Mouse (Mus musculus) left cerebral cortex, postnatal 10 days (tissue): ENCODE measurements at regions not wholly inside any gene's neighbourhood (a gene's known extent, or its start where the extent isn't known, plus 50 kb on each side); places are given as distances from the start of the nearest gene placed in this dataset.

ENCODE experiments used
- DNase-seq, 2 experiments: peaks; one replicate each; pipeline ENCODE4 v3.0.0; 2021 to 2022; ENCODE audit warnings: low spot score in 2 of 2, mixed read lengths in 1 of 2; ENCODE audit errors: extremely low spot score in 1 of 2
- intact Hi-C: fragments of 180-260 bp; cut with DNase I; formaldehyde crosslinking; loops from one replicate; pipeline ENCODE4 v1.15.1; 2025

GRCm38 (mm10) chr3:17772886-17773285, 175.3 kb upstream of the Cypt12 start:
- intact Hi-C loops: no loop called here

GRCm38 (mm10) chr3:17779152-17779551, 169.1 kb upstream of the Cypt12 start:
- intact Hi-C loops: no loop called here
- DNase-seq: no peak

More at GRCm38 (mm10) chr3:17772886-17773285, 175.3 kb upstream of the Cypt12 start:
- DNase-seq: no peak

GRCm38 (mm10) chr3:17784076-17784475, 164.1 kb upstream of the Cypt12 start:
- intact Hi-C loops: no loop called here
- no peak for DNase-seq

GRCm38 (mm10) chr3:17784587-17784986, 163.6 kb upstream of the Cypt12 start:
- intact Hi-C loops: no loop called here
- DNase-seq: no peak

GRCm38 (mm10) chr3:17785106-17786022, 162.8 kb upstream of the Cypt12 start:
- DNase-seq: no peak
- intact Hi-C loops: loop anchor here (2.0 to 5.0 kb wide), 3 partner anchors 163 to 967 kb away; no protein-coding TSS in a partner anchor

GRCm38 (mm10) chr3:17786023-17786720, 162.0 kb upstream of the Cypt12 start:
- intact Hi-C loops: loop anchor here (2.0 to 5.0 kb wide), 3 partner anchors 164 to 967 kb away; no protein-coding TSS in a partner anchor

GRCm38 (mm10) chr3:17786721-17787442, 161.3 kb upstream of the Cypt12 start:
- peak in 1 of 2 experiments; percentile 68 for DNase-seq

More at GRCm38 (mm10) chr3:17786023-17786720, 162.0 kb upstream of the Cypt12 start:
- DNase-seq: peak in 1 of 2 experiments; percentile 63

GRCm38 (mm10) chr3:17787443-17788333, 160.5 kb upstream of the Cypt12 start:
- no peak for DNase-seq
- intact Hi-C loops: loop anchor here (2.0 to 5.0 kb wide), 3 partner anchors 165 to 969 kb away; no protein-coding TSS in a partner anchor

More at GRCm38 (mm10) chr3:17786721-17787442, 161.3 kb upstream of the Cypt12 start:
- intact Hi-C loops: loop anchor here (2.0 to 5.0 kb wide), 3 partner anchors 165 to 968 kb away; no protein-coding TSS in a partner anchor

GRCm38 (mm10) chr3:17788334-17788720, 159.9 kb upstream of the Cypt12 start:
- intact Hi-C loops: loop anchor here (5.0 kb wide), 1 partner anchor 166 kb away; no protein-coding TSS in a partner anchor
- DNase-seq: no peak

- intact Hi-C loops: loop anchor here (5.0 kb wide), 1 partner anchor 167 kb away; no protein-coding TSS in a partner anchor
- no peak for DNase-seq
These were observed 159.4 kb upstream of the Cypt12 start for GRCm38 (mm10) chr3:17788778-17789299.

GRCm38 (mm10) chr3:17789454-17790196, 158.6 kb upstream of the Cypt12 start:
- DNase-seq: peak in 1 of 2 experiments; percentile 45
- intact Hi-C loops: loop anchor here (2.0 to 5.0 kb wide), 2 partner anchors 167 to 851 kb away; no protein-coding TSS in a partner anchor

GRCm38 (mm10) chr3:17790331-17790730, 157.9 kb upstream of the Cypt12 start:
- intact Hi-C loops: loop anchor here (2.0 kb wide), 1 partner anchor 852 kb away; no protein-coding TSS in a partner anchor
- no peak for DNase-seq

- DNase-seq: no peak
- intact Hi-C loops: loop anchor here (2.0 kb wide), 1 partner anchor 852 kb away; no protein-coding TSS in a partner anchor
These were observed 157.4 kb upstream of the Cypt12 start for GRCm38 (mm10) chr3:17790816-17791215.

- no peak for DNase-seq
- intact Hi-C loops: loop anchor here (2.0 kb wide), 2 partner anchors 467 to 853 kb away; no protein-coding TSS in a partner anchor
These were observed 156.6 kb upstream of the Cypt12 start for GRCm38 (mm10) chr3:17791381-17792320.

- intact Hi-C loops: loop anchor here (2.0 kb wide), 1 partner anchor 468 kb away; no protein-coding TSS in a partner anchor
- DNase-seq: no peak
These were observed 155.6 kb upstream of the Cypt12 start for GRCm38 (mm10) chr3:17792537-17793039.
